Mouse (Mus musculus): ENCODE measurements around the gene Arrb1. TPM values are rescaled to one million over a fixed set of nuclear protein-coding genes. Genes with fewer than 3 reads are reported as not detected.

The Arrb1 gene
- polyA plus RNA-seq, 1 experiment from 2014 or later, result 14.6 TPM

GRCm38 (mm10) chr7:99541204-99541603 is 5.9 kb downstream of the Arrb1 start:
- Histone ChIP-seq H3K27me3 (ENCODE audit: insufficient read depth, poor library complexity, severe bottlenecking) (no peaks in the 10 kb centered on the region), H3K4me1 (replicated peaks) (peaks cover 89% of the 10 kb centered on the region), H3K36me3 (peaks cover 26% of the 10 kb centered on the region; the same call in 1 of the 2 replicates), H3K9me3 (no peaks in the 10 kb centered on the region), H3K27ac (peak overlapping the region; percentile 79), H3K4me3 (no peak overlapping the region)
- no peak for DNase-seq (ENCODE audit: low spot score)
- 34% methylated on average over 5 of the region's 5 CpGs for WGBS

GRCm38 (mm10) chr7:99544272-99544671 is 9.0 kb downstream of the Arrb1 start:
- H3K9me3 ChIP-seq, result no peaks in the 10 kb centered on the region
- DNase-seq (ENCODE audit: low spot score), result no peak
- no peak overlapping the region for H3K4me3 ChIP-seq
- peaks cover 75% of the 10 kb centered on the region for H3K4me1 ChIP-seq (replicated peaks)
- 70% methylated on average over 6 of the region's 6 CpGs for WGBS
- H3K36me3 ChIP-seq, result peaks cover 35% of the 10 kb centered on the region
- no peaks in the 10 kb centered on the region for H3K27me3 ChIP-seq (ENCODE audit: insufficient read depth, poor library complexity, severe bottlenecking)
- H3K27ac ChIP-seq, result peak overlapping the region; percentile 62; the same call in 1 of the 2 replicates

GRCm38 (mm10) chr7:99545885-99546745 is 10.8 kb downstream of the Arrb1 start:
- Histone ChIP-seq H3K9me3 (no peaks in the 10 kb centered on the region), H3K27me3 (ENCODE audit: insufficient read depth, poor library complexity, severe bottlenecking) (no peaks in the 10 kb centered on the region), H3K36me3 (peaks cover 53% of the 10 kb centered on the region), H3K27ac (peak overlapping the region; percentile 68), H3K4me1 (replicated peaks) (peaks cover 57% of the 10 kb centered on the region), H3K4me3 (no peak overlapping the region)
- DNase-seq (ENCODE audit: low spot score), result no peak
- WGBS, result 54% methylated on average over 10 of the region's 10 CpGs

DNA sequence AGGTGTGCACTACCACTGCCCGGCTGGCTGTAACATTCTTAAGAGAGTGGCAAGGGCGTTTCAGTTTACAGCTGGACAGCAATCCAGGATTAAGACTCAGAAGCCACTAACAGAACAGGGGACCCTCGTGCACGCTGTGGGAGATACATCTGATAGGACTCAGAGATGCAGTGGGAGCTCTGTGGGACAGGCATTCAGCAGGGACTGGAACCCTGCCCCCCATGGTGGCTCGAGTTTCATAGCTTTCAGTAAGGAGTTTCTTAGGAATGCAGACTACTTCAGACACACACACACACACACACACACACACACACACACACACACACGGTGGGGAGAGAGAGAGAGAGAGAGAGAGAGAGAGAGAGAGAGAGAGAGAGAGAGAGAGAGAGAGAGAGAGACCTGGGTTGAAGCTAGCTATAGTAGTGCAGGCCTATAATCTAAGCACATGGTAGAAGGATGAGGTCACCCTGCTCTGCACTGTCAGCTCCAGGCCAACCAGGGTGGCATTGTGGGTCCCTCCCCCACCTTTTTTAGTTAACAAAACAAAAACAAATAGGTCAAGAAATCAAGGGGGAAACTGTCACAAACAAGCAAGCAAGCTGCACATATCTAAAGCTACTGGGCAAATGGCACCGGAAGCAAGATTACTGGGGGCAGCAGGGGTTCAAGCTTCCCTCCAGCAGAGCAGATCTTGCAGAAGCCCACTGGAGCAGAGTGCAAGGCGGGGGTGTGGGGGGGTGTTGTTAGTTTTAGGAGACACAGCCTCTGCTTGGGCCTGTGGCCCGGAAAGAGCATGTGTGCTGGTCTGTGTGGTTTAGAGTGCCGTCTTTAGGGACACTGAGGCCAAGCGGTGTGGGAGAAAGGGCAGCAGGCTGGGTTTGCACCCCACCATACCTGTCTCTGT is 12.6 kb downstream of the Arrb1 start:
- WGBS, result 36% methylated on average over 10 of the region's 11 CpGs
- Histone ChIP-seq H3K4me1 (replicated peaks) (peaks cover 49% of the 10 kb centered on the region), H3K4me3 (no peak overlapping the region), H3K9me3 (no peaks in the 10 kb centered on the region), H3K36me3 (peaks cover 56% of the 10 kb centered on the region), H3K27ac (no peak overlapping the region), H3K27me3 (ENCODE audit: insufficient read depth, poor library complexity, severe bottlenecking) (no peaks in the 10 kb centered on the region)
- no peak for DNase-seq (ENCODE audit: low spot score)

GRCm38 (mm10) chr7:99549668-99550067 is 14.4 kb downstream of the Arrb1 start:
- no peak overlapping the region for H3K27ac ChIP-seq
- H3K36me3 ChIP-seq, result peaks cover 49% of the 10 kb centered on the region
- no peaks in the 10 kb centered on the region for H3K9me3 ChIP-seq
- H3K4me1 ChIP-seq (replicated peaks), result peaks cover 53% of the 10 kb centered on the region
- DNase-seq (ENCODE audit: low spot score), result no peak
- 91% methylated on average over 5 of the region's 5 CpGs for WGBS
- no peaks in the 10 kb centered on the region for H3K27me3 ChIP-seq (ENCODE audit: insufficient read depth, poor library complexity, severe bottlenecking)
- no peak overlapping the region for H3K4me3 ChIP-seq

GRCm38 (mm10) chr7:99551623-99552022 is 16.4 kb downstream of the Arrb1 start:
- no peak for DNase-seq (ENCODE audit: low spot score)
- 95% methylated on average over 3 of the region's 3 CpGs for WGBS
- peaks cover 47% of the 10 kb centered on the region for H3K4me1 ChIP-seq (replicated peaks)
- no peaks in the 10 kb centered on the region for H3K27me3 ChIP-seq (ENCODE audit: insufficient read depth, poor library complexity, severe bottlenecking)
- H3K36me3 ChIP-seq, result peaks cover 35% of the 10 kb centered on the region
- H3K9me3 ChIP-seq, result no peaks in the 10 kb centered on the region
- no peak overlapping the region for H3K27ac ChIP-seq
- no peak overlapping the region for H3K4me3 ChIP-seq

GRCm38 (mm10) chr7:99553222-99553884 is 18.1 kb downstream of the Arrb1 start:
- Histone ChIP-seq H3K27ac (peak overlapping the region; percentile 30; the same call in 1 of the 2 replicates), H3K4me3 (no peak overlapping the region)
- WGBS, result 47% methylated on average over 9 of the region's 9 CpGs

GRCm38 (mm10) chr7:99553885-99554269 is 18.6 kb downstream of the Arrb1 start:
- no peak overlapping the region for H3K4me3 ChIP-seq
- H3K27ac ChIP-seq, result 0 out of 2 replicates have a peak overlapping the region, but pooled peaks have one; percentile 30
- H3K4me1 ChIP-seq (replicated peaks), result peaks cover 45% of the 10 kb centered on the region
- no peaks in the 10 kb centered on the region for H3K9me3 ChIP-seq
- peaks cover 33% of the 10 kb centered on the region for H3K36me3 ChIP-seq
- 52% methylated on average over 4 of the region's 4 CpGs for WGBS
- no peak for DNase-seq (ENCODE audit: low spot score)
- no peaks in the 10 kb centered on the region for H3K27me3 ChIP-seq (ENCODE audit: insufficient read depth, poor library complexity, severe bottlenecking)

More at GRCm38 (mm10) chr7:99553222-99553884, 18.1 kb downstream of the Arrb1 start:
- Histone ChIP-seq H3K27me3 (ENCODE audit: insufficient read depth, poor library complexity, severe bottlenecking) (no peaks in the 10 kb centered on the region), H3K36me3 (peaks cover 35% of the 10 kb centered on the region), H3K4me1 (replicated peaks) (peaks cover 42% of the 10 kb centered on the region), H3K9me3 (no peaks in the 10 kb centered on the region)
- DNase-seq (ENCODE audit: low spot score), result peak; percentile 35

GRCm38 (mm10) chr7:99555862-99556261 is 20.6 kb downstream of the Arrb1 start:
- H3K9me3 ChIP-seq, result no peaks in the 10 kb centered on the region
- WGBS, result 30% methylated on average over 6 of the region's 6 CpGs
- no peak overlapping the region for H3K4me3 ChIP-seq
- peaks cover 13% of the 10 kb centered on the region for H3K36me3 ChIP-seq
- peaks cover 58% of the 10 kb centered on the region for H3K4me1 ChIP-seq (replicated peaks)
- H3K27me3 ChIP-seq (ENCODE audit: insufficient read depth, poor library complexity, severe bottlenecking), result no peaks in the 10 kb centered on the region
- peak overlapping the region; percentile 53 for H3K27ac ChIP-seq
- peak; percentile 70 for DNase-seq (ENCODE audit: low spot score)

GRCm38 (mm10) chr7:99559091-99559490 is 23.8 kb downstream of the Arrb1 start:
- H3K27me3 ChIP-seq (ENCODE audit: insufficient read depth, poor library complexity, severe bottlenecking), result no peaks in the 10 kb centered on the region
- no peaks in the 10 kb centered on the region for H3K9me3 ChIP-seq
- H3K36me3 ChIP-seq, result no peaks in the 10 kb centered on the region
- H3K4me1 ChIP-seq (replicated peaks), result peaks cover 65% of the 10 kb centered on the region
- DNase-seq (ENCODE audit: low spot score), result no peak
- H3K4me3 ChIP-seq, result peak overlapping the region; percentile 29
- 6% methylated on average over 11 of the region's 11 CpGs for WGBS
- peak overlapping the region; percentile 81 for H3K27ac ChIP-seq

DNA sequence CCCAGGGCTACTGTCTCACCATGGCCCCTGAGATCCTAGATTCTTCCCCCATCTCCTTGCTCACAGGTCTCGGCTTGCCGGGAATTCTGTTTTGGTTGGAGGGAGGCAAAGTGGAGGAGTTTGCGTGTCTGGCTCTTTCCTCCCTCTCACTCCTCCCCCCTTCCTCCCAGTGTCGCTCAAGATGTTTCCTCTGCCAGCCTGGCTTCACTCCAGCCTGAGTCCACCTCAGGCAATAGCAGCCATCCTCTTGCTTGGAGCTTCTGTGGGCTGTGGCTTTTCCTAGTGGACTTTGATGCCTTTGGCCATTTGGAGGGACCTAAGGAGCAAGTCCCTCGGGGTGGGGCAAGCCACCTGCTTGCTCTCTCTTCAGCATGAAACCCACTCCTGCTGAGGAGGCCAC is 27.2 kb downstream of the Arrb1 start:
- 40% methylated on average over 5 of the region's 5 CpGs for WGBS
- Histone ChIP-seq H3K4me1 (replicated peaks) (peaks cover 68% of the 10 kb centered on the region), H3K36me3 (0 out of 2 replicates have a peak, but pooled peaks cover 3% of the 10 kb centered on the region), H3K9me3 (no peaks in the 10 kb centered on the region), H3K27me3 (ENCODE audit: insufficient read depth, poor library complexity, severe bottlenecking) (no peaks in the 10 kb centered on the region), H3K27ac (peak overlapping the region; percentile 78), H3K4me3 (no peak overlapping the region)
- DNase-seq (ENCODE audit: low spot score), result no peak

- Histone ChIP-seq H3K36me3 (0 out of 2 replicates have a peak, but pooled peaks cover 5% of the 10 kb centered on the region), H3K4me1 (replicated peaks) (peaks cover 65% of the 10 kb centered on the region), H3K27me3 (ENCODE audit: insufficient read depth, poor library complexity, severe bottlenecking) (no peaks in the 10 kb centered on the region), H3K9me3 (no peaks in the 10 kb centered on the region), H3K4me3 (no peak overlapping the region), H3K27ac (peak overlapping the region; percentile 78)
- 59% methylated on average over 7 of the region's 7 CpGs for WGBS
- DNase-seq (ENCODE audit: low spot score), result no peak
Measured at GRCm38 (mm10) chr7:99563224-99563623, 28.0 kb downstream of the Arrb1 start.
